Mouse (Mus musculus): Measurements from ENCODE around the gene Gdf2.

The Gdf2 gene

GRCm38 (mm10) chr14:33940739-33941138, at the start of gene Gdf2:
TSS of gene Gdf2 (plus strand) at chr14:33941039.
- DNase-seq (ENCODE audit: low read depth, low spot score), result no peak

- no peak for DNase-seq (ENCODE audit: low read depth, low spot score)
These were observed 49.3 kb upstream of the Gdf2 start for GRCm38 (mm10) chr14:33891507-33891906.

GRCm38 (mm10) chr14:33895777-33896176, 45.1 kb upstream of the Gdf2 start:
- DNase-seq (ENCODE audit: low read depth, low spot score), result no peak

- no peak for DNase-seq (ENCODE audit: low read depth, low spot score)
These were observed 44.1 kb upstream of the Gdf2 start for GRCm38 (mm10) chr14:33896628-33897300.

- DNase-seq (ENCODE audit: low read depth, low spot score), result no peak
These were observed 38.1 kb upstream of the Gdf2 start for GRCm38 (mm10) chr14:33902783-33903182.

GRCm38 (mm10) chr14:33903199-33903598, 37.6 kb upstream of the Gdf2 start:
- DNase-seq (ENCODE audit: low read depth, low spot score), result no peak

- DNase-seq (ENCODE audit: low read depth, low spot score), result no peak
These were observed 36.0 kb upstream of the Gdf2 start for GRCm38 (mm10) chr14:33904851-33905250.

GRCm38 (mm10) chr14:33913727-33914126, 27.1 kb upstream of the Gdf2 start:
- no peak for DNase-seq (ENCODE audit: low read depth, low spot score)

- DNase-seq (ENCODE audit: low read depth, low spot score), result no peak
These were observed 26.6 kb upstream of the Gdf2 start for GRCm38 (mm10) chr14:33914206-33914605.

- DNase-seq (ENCODE audit: low read depth, low spot score), result no peak
These were observed 19.9 kb upstream of the Gdf2 start for GRCm38 (mm10) chr14:33920727-33921559.

- DNase-seq (ENCODE audit: low read depth, low spot score), result no peak
These were observed 18.1 kb upstream of the Gdf2 start for GRCm38 (mm10) chr14:33922771-33923167.

- no peak for DNase-seq (ENCODE audit: low read depth, low spot score)
These were observed 17.4 kb upstream of the Gdf2 start, which contains the start of gene Gdf10 for GRCm38 (mm10) chr14:33923168-33924070. TSS of gene Gdf10 (plus strand) at chr14:33923587.

GRCm38 (mm10) chr14:33931853-33932252, 9.0 kb upstream of the Gdf2 start:
- no peak for DNase-seq (ENCODE audit: low read depth, low spot score)

GRCm38 (mm10) chr14:33932935-33933703, 7.7 kb upstream of the Gdf2 start:
- no peak for DNase-seq (ENCODE audit: low read depth, low spot score)

- DNase-seq (ENCODE audit: low read depth, low spot score), result no peak
These were observed 7.0 kb upstream of the Gdf2 start for GRCm38 (mm10) chr14:33933778-33934317.

- no peak for DNase-seq (ENCODE audit: low read depth, low spot score)
These were observed 1.7 kb upstream of the Gdf2 start for GRCm38 (mm10) chr14:33939117-33939516.

GRCm38 (mm10) chr14:33942222-33942621, 1.4 kb downstream of the Gdf2 start:
- no peak for DNase-seq (ENCODE audit: low read depth, low spot score)

GRCm38 (mm10) chr14:33946125-33946524, 5.3 kb downstream of the Gdf2 start:
- DNase-seq (ENCODE audit: low read depth, low spot score), result no peak

- DNase-seq (ENCODE audit: low read depth, low spot score), result no peak
These were observed 11.6 kb downstream of the Gdf2 start for GRCm38 (mm10) chr14:33952233-33952981.

- DNase-seq (ENCODE audit: low read depth, low spot score), result no peak
These were observed 12.9 kb downstream of the Gdf2 start, which contains the start of gene Rbp3 for GRCm38 (mm10) chr14:33953761-33954160. TSS of gene Rbp3 (plus strand) at chr14:33954003.
